Mouse (Mus musculus) midbrain, embryonic 13.5 days (tissue): ENCODE data around the gene Plaa. TPM values are rescaled to one million over a fixed set of nuclear protein-coding genes. Genes with fewer than 3 reads are reported as not detected.

ENCODE experiments used
- ATAC-seq: fragments of 200-750 bp; cut with Nextera tagmentation; 2 replicates; pipeline ENCODE4 v1.8.0; 2017; ENCODE audit warnings: mild to moderate bottlenecking, moderate TSS enrichment, moderate library complexity
- H3K27ac ChIP-seq: fragments of 300-500 bp; sonication (generic); 2 replicates; pipeline ENCODE4 v1.5.1; 2015; ENCODE audit warnings: inconsistent platforms, mild to moderate bottlenecking, moderate library complexity
- H3K27me3 ChIP-seq: fragments of 300-500 bp; sonication (generic); 2 replicates; pipeline ENCODE4 v1.6.1; 2015; ENCODE audit warnings: mild to moderate bottlenecking, inconsistent platforms
- H3K36me3 ChIP-seq: fragments of 300-500 bp; sonication (generic); 2 replicates; pipeline ENCODE4 v1.6.1; 2015; ENCODE audit warnings: mild to moderate bottlenecking, inconsistent platforms
- H3K4me1 ChIP-seq: fragments of 300-500 bp; sonication (generic); replicated peaks from 2 replicates; pipeline ENCODE4 v1.6.1; 2015; ENCODE audit warnings: inconsistent platforms
- H3K4me2 ChIP-seq: fragments of 300-500 bp; sonication (generic); replicated peaks from 2 replicates; pipeline ENCODE4 v1.6.1; 2015; ENCODE audit warnings: moderate library complexity, mild to moderate bottlenecking, inconsistent platforms
- H3K4me3 ChIP-seq: fragments of 300-500 bp; sonication (generic); replicated peaks from 2 replicates; pipeline ENCODE4 v1.5.1; 2015; ENCODE audit warnings: mild to moderate bottlenecking, inconsistent platforms
- H3K9ac ChIP-seq: fragments of 300-500 bp; sonication (generic); replicated peaks from 2 replicates; pipeline ENCODE4 v1.6.1; 2015; ENCODE audit warnings: mild to moderate bottlenecking, inconsistent platforms
- H3K9me3 ChIP-seq: fragments of 300-500 bp; sonication (generic); 2 replicates; pipeline ENCODE4 v1.6.1; 2016; ENCODE audit warnings: mild to moderate bottlenecking, inconsistent platforms
- WGBS: fragments of 180-500 bp; shearing (Covaris S2); methylation state at CpG from one replicate; pipeline ENCODE4 v1.1.7; 2015; 5-methylcytosine and 5-hydroxymethylcytosine counted together
- polyA plus RNA-seq: library from polyadenylated mRNA; unstranded; fragments of >200 nt; fragmentation: Nextera tagmentation; extraction: Ambion mirVana; gene quantifications from 2 replicates; pipeline ENCODE4 v1.2.1, GENCODE M21; 2015

The Plaa gene
- polyA plus RNA-seq, 1 experiment from 2014 or later: 82.0 TPM

DNA sequence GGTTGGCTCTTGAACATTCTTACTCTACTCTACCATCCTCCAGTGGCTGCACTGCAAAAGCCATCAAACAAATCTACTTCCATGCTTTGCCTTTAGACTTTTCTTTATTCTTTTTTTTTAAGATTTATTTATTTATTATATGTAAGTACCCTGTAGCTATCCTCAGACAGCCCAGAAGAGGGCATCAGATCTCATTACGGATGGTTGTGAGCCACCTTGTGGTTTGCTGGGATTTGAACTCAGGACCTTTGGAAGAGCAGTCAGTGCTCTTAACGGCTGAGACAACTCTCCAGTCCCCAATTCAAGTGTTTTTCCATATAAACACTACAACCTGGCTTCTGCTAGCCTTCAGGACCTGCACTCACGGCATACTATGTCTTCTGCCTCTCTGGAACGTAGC, 1.6 kb downstream of the Plaa start:
- no peaks in the 10 kb centered on the region for H3K9me3 ChIP-seq
- H3K27ac ChIP-seq: no peak overlapping the region
- no peak overlapping the region for H3K9ac ChIP-seq
- H3K4me1 ChIP-seq: peaks cover 27% of the 10 kb centered on the region
- H3K4me2 ChIP-seq: peak overlapping the region; percentile 79
- 92% methylated on average over 4 of the region's 4 CpGs for WGBS
- H3K4me3 ChIP-seq: peak overlapping the region; percentile 98
- no peaks in the 10 kb centered on the region for H3K36me3 ChIP-seq
- no peak for ATAC-seq
- H3K27me3 ChIP-seq: no peaks in the 10 kb centered on the region

GRCm38 (mm10) chr4:94592709-94593108, 10.3 kb downstream of the Plaa start:
- Histone ChIP-seq H3K4me1 (no peaks in the 10 kb centered on the region), H3K4me3 (no peak overlapping the region), H3K27ac (no peak overlapping the region), H3K4me2 (no peak overlapping the region), H3K27me3 (no peaks in the 10 kb centered on the region), H3K9me3 (no peaks in the 10 kb centered on the region), H3K36me3 (no peaks in the 10 kb centered on the region), H3K9ac (no peak overlapping the region)
- no peak for ATAC-seq

- WGBS: 91% methylated on average over 4 of the region's 4 CpGs
- Histone ChIP-seq H3K9ac (no peak overlapping the region), H3K9me3 (no peaks in the 10 kb centered on the region), H3K27me3 (no peaks in the 10 kb centered on the region), H3K4me3 (no peak overlapping the region), H3K4me1 (no peaks in the 10 kb centered on the region), H3K27ac (no peak overlapping the region), H3K36me3 (no peaks in the 10 kb centered on the region; the same call in 1 of the 2 replicates), H3K4me2 (no peak overlapping the region)
- no peak for ATAC-seq
These were observed 11.2 kb downstream of the Plaa start for GRCm38 (mm10) chr4:94591765-94592381.

DNA sequence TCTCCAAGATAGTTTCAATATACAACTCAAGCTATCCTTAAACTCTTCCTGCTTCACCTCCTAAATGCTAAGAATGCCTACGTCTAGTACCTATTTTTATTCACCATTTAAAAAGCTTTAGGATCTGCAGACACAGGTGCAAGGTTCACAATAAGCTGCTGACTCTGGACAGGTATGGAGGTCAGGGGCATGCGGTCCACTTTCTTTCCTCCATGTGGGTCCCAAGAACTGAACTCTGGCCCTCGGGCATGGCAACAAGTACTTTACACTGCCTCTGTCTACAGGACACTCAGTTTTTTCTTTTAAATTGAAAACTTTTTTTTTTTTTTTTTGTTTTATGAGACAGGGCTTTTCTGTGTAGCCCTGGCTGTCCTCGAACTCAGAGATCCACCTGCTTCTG, 30.4 kb downstream of the Plaa start:
- Histone ChIP-seq H3K27me3 (no peaks in the 10 kb centered on the region), H3K4me3 (no peak overlapping the region), H3K9me3 (no peaks in the 10 kb centered on the region), H3K27ac (no peak overlapping the region), H3K4me2 (no peak overlapping the region), H3K4me1 (no peaks in the 10 kb centered on the region), H3K36me3 (peaks cover 46% of the 10 kb centered on the region), H3K9ac (no peak overlapping the region)
- ATAC-seq: no peak
- WGBS: 96% methylated on average over 4 of the region's 4 CpGs

DNA sequence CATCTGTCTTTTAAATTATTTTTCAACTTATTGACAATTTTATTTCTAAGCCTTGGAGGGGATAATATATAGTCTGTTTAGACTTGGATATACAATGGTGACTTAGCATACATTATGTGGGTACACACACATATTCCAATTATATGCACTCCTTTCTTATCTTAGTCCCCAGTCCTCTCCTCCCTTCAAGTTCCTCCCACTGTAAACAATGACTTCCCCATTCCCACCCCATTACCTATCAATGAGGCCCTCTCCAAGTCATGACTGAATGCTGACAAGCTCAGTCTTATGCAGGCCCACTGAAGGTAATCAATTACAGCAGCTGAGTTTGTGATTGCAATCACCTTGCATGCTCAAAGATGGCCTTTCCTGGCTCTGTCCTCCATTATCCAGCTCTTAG, 38.7 kb downstream of the Plaa start:
- H3K27me3 ChIP-seq: no peaks in the 10 kb centered on the region
- no peaks in the 10 kb centered on the region for H3K4me1 ChIP-seq
- no peak for ATAC-seq
- H3K36me3 ChIP-seq: peaks cover 13% of the 10 kb centered on the region
- no peak overlapping the region for H3K27ac ChIP-seq
- H3K9me3 ChIP-seq: no peaks in the 10 kb centered on the region
- no peak overlapping the region for H3K4me3 ChIP-seq
- H3K4me2 ChIP-seq: no peak overlapping the region
- H3K9ac ChIP-seq: no peak overlapping the region

DNA sequence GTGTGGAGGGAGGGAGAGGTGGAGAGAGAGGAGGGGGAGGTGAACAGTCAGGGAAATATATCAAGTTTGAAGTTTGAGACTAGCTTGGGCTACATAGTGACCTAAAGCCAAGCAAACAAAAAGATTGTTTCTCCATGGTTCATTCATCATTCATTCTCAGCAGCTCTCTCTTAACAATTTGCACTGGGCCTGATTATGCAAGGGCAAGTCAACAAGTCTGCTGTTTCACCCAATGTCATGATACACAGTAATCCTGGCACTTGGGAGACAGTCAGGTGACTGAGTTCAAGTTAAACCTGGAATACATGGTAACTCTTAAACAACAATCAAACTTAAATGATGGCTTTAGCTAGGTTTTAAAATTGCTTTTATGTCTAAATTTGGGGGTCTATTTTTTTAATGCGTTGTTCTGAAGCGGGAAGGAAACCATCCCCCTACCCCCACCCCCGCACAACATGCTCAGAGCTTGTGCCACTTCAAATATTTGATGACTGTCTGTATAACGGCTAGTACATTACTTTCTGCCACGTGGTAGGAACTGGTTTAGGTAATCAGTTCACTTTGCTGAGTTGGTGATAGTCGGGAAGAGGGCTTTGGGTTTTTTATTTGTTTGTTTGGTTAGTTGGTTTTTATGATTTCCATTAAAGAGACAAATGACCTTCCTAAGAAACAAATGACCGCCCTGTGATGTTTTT, 40.9 kb downstream of the Plaa start:
- no peak overlapping the region for H3K9ac ChIP-seq
- peaks cover 5% of the 10 kb centered on the region; the same call in 1 of the 2 replicates for H3K36me3 ChIP-seq
- 78% methylated on average over 7 of the region's 7 CpGs for WGBS
- H3K4me1 ChIP-seq: no peaks in the 10 kb centered on the region
- no peaks in the 10 kb centered on the region for H3K9me3 ChIP-seq
- no peak overlapping the region for H3K27ac ChIP-seq
- no peak overlapping the region for H3K4me3 ChIP-seq
- no peaks in the 10 kb centered on the region for H3K27me3 ChIP-seq
- no peak overlapping the region for H3K4me2 ChIP-seq
- no peak for ATAC-seq

DNA sequence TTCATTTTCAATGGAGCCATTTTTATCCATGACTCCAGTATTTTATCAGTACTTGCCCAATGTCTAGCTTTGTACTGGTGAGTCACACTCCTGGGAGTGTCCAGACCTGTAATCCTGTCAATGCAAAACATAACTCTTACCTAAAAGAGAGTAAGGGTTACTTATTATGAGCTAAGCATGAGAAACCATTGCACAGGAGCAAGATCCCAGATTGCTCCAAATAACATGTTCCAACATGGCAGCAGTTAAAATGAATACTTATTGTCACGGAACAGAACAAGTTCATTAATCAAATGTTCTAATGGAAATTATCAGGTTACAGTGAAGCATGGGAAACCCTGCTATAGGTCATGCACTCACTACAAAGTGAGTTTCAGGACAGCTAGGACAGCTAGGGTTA, 42.7 kb downstream of the Plaa start:
- ATAC-seq: no peak
- H3K9ac ChIP-seq: no peak overlapping the region
- peaks cover 6% of the 10 kb centered on the region for H3K4me1 ChIP-seq
- H3K36me3 ChIP-seq: no peaks in the 10 kb centered on the region
- no peaks in the 10 kb centered on the region for H3K9me3 ChIP-seq
- H3K4me3 ChIP-seq: no peak overlapping the region
- 90% methylated on average over 1 of the region's 1 CpGs for WGBS
- no peak overlapping the region for H3K27ac ChIP-seq
- no peaks in the 10 kb centered on the region for H3K27me3 ChIP-seq
- H3K4me2 ChIP-seq: no peak overlapping the region

GRCm38 (mm10) chr4:94559266-94559665, 43.8 kb downstream of the Plaa start:
- H3K9me3 ChIP-seq: no peaks in the 10 kb centered on the region

DNA sequence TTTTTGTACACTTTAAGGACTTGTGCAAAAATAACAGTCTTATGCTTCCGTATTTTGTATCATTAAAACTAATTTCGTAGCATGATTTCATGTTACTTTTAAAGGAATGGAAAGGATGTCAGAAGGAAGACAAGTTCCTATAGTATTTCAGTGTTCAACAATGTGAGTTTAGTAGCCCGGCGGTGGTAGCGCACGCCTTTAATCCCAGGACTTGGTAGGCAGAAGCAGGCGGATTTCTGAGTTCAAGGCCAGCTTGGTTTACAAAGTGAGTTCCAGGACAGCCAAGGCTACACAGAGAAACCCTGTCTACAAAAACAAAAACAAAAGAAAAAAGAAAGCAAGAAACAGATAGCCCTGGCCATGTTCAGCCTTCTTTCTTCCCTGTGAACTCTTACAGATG, 45.9 kb downstream of the Plaa start:
- Histone ChIP-seq H3K27me3 (no peaks in the 10 kb centered on the region), H3K36me3 (no peaks in the 10 kb centered on the region), H3K4me3 (peak overlapping the region; percentile 96; the same call in 1 of the 2 replicates), H3K9ac (no peak overlapping the region), H3K4me1 (peaks cover 15% of the 10 kb centered on the region), H3K4me2 (no peak overlapping the region), H3K27ac (no peak overlapping the region), H3K9me3 (no peaks in the 10 kb centered on the region)
- ATAC-seq: no peak; the same call in 1 of the 2 replicates
- 75% methylated on average over 7 of the region's 7 CpGs for WGBS

More at GRCm38 (mm10) chr4:94559266-94559665, 43.8 kb downstream of the Plaa start:
- no peak for ATAC-seq
- H3K27me3 ChIP-seq: no peaks in the 10 kb centered on the region
- no peaks in the 10 kb centered on the region for H3K36me3 ChIP-seq
- 34% methylated on average over 2 of the region's 2 CpGs for WGBS
- H3K4me2 ChIP-seq: no peak overlapping the region
- H3K4me3 ChIP-seq: no peak overlapping the region
- peaks cover 15% of the 10 kb centered on the region for H3K4me1 ChIP-seq
- H3K9ac ChIP-seq: no peak overlapping the region
- no peak overlapping the region for H3K27ac ChIP-seq

- peak within 1 kb of the TSS; percentile 75 for H3K4me2 ChIP-seq
- 2% methylated on average over 67 of the region's 83 CpGs for WGBS
- no peaks in the 10 kb centered on the region for H3K9me3 ChIP-seq
- no peaks in the 10 kb centered on the region for H3K36me3 ChIP-seq
- no peaks in the 10 kb centered on the region for H3K27me3 ChIP-seq
- peak within 1 kb of the TSS; percentile 89 for H3K27ac ChIP-seq
- peaks cover 15% of the 10 kb centered on the region for H3K4me1 ChIP-seq
- H3K4me3 ChIP-seq: peak within 1 kb of the TSS; percentile 96
- peak within 1 kb of the TSS; percentile 91 for H3K9ac ChIP-seq
- ATAC-seq: peak; percentile 97
These were observed 46.6 kb downstream of the Plaa start, which contains the start of the genes Gm10306 and Caap1 for GRCm38 (mm10) chr4:94556265-94557054. TSS of gene Gm10306 (plus strand) at chr4:94556546. TSS of gene Caap1 (minus strand) at chr4:94556796.

DNA sequence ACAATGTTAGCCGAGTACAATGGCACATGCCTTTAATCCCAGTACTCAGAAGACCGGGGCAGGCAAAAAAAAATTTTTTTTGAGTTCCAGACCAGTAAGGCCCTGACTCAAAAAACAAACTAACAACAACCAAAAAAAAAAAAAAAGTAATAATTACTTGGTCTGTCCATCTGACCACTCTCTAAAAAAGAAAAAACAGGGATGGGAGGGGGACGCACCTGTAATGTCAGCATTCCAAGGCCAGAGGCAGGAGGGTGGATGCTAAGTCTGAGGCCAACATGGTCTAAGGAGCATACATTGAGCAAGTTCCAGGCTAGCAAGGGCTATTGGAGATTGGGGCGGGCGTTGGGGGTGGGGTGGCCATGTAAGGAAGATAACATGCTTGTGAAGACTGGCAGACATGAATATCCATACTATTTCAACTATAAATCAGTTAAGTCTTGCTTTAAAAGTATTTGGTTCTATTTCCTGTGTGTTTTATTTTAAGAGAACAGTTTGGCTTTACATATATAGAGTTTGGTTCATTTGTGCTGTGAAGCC, 48.0 kb downstream of the Plaa start:
- no peak overlapping the region for H3K9ac ChIP-seq
- H3K36me3 ChIP-seq: no peaks in the 10 kb centered on the region
- ATAC-seq: no peak
- no peaks in the 10 kb centered on the region for H3K9me3 ChIP-seq
- H3K27me3 ChIP-seq: no peaks in the 10 kb centered on the region
- no peak overlapping the region for H3K27ac ChIP-seq
- 91% methylated on average over 5 of the region's 5 CpGs for WGBS
- peaks cover 15% of the 10 kb centered on the region for H3K4me1 ChIP-seq
- H3K4me2 ChIP-seq: peak overlapping the region; percentile 75
- H3K4me3 ChIP-seq: peak overlapping the region; percentile 96

DNA sequence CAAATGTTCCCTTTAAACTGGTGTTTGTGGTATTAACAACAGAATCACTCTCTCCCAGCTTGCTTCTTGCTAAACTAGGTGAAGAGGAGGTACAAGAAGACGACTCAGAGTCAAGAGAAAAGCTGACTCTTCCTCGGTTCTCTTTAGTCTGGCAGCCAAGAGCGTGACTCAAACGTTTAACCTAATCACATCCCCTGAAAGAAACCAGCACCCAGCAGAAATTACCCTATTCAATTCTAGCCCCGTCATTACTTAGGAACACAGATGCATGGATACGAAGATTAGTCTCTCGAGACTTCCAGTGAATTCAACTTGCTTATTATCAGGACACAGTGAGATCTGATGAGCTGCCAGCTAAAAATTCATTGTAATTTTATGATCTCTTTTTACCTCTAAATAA, 58.7 kb downstream of the Plaa start:
- H3K27me3 ChIP-seq: no peaks in the 10 kb centered on the region
- no peaks in the 10 kb centered on the region for H3K4me1 ChIP-seq
- H3K9me3 ChIP-seq: no peaks in the 10 kb centered on the region
- peaks cover 40% of the 10 kb centered on the region for H3K36me3 ChIP-seq
- no peak overlapping the region for H3K4me2 ChIP-seq
- 66% methylated on average over 7 of the region's 7 CpGs for WGBS
- H3K4me3 ChIP-seq: no peak overlapping the region
- H3K9ac ChIP-seq: no peak overlapping the region
- ATAC-seq: no peak
- H3K27ac ChIP-seq: no peak overlapping the region
